Mouse (Mus musculus) telencephalon, adult 2 months (tissue): Measurements from ENCODE around the gene Ces1a.

Source experiments
- DNase-seq: peaks from one replicate; pipeline ENCODE4 v3.0.0-alpha.2; 2011; ENCODE audit warnings: low read depth, low spot score

Gene Ces1a

GRCm38 (mm10) chr8:93048092-93048491, at the start of gene Ces1a:
TSS of gene Ces1a (minus strand) at chr8:93048192.
- no peak for DNase-seq

DNA sequence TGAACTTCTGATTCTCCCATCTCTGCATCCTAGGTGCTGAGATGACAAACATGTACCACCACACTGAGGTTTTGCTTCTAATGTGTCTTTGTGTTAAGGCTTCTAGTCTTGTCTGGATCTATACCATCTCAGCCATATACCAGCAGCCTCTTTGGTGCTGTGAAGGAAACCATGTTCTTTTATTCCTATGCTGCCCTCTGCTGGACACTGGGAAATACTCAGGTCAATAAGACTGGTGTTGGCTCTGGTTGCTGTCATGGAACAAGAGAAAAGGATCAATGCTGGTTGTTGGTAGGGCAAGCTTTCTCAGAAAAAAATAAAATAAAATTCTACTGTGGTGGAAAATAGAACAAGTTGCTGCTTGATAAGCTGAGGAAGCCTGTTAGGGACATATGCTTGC, 47.4 kb upstream of the Ces1a start:
- peak; percentile 12 for DNase-seq

DNA sequence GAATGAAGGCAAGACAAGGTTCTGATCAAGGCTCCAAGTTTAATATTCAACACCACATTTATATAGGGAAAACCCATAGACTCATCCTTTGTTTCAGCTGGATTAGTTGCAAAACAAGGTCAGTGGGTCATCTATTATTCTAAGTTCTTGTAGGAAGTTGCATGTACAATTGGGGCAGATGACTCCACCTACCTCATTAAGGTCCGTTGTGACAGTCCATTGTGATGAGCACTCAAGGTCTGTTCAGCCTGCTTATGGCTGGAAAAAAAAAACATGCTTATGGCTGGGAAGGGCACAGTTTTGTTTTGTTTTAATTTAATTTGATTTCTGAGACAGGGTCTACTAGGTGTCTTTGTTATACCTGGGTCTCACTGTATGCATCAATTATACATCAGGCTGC, 43.3 kb upstream of the Ces1a start:
- DNase-seq: no peak

GRCm38 (mm10) chr8:93088686-93089122, 40.7 kb upstream of the Ces1a start:
- DNase-seq: no peak

GRCm38 (mm10) chr8:93088193-93088592, 40.2 kb upstream of the Ces1a start:
- DNase-seq: no peak

- no peak for DNase-seq
These were observed 31.9 kb upstream of the Ces1a start, which contains the start of gene Ces1b for GRCm38 (mm10) chr8:93079887-93080286. TSS of gene Ces1b (minus strand) at chr8:93080017.

- no peak for DNase-seq
These were observed 27.3 kb upstream of the Ces1a start for GRCm38 (mm10) chr8:93075251-93075650.

GRCm38 (mm10) chr8:93063416-93064117, 15.6 kb upstream of the Ces1a start:
- no peak for DNase-seq

DNA sequence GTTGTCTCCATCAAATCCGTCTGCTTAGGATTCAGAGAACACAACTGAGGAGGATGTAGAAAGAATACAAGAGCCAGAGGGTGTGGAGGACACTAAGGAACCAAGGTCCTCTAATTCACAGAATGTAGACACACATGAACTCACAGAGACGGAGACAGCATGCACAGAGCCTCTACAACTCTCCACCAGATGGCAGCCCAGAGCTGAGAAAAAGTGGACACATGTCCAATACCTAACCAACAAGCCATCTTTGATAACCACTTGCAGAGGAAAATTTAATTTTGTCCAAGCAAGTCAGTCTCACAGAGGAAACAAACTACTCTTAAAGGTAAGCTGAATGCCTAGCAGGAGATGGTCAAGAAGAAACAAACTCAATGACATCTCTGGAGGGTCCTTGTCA, 11.2 kb upstream of the Ces1a start:
- DNase-seq: peak; percentile 24

GRCm38 (mm10) chr8:93055238-93055637, 7.2 kb upstream of the Ces1a start:
- no peak for DNase-seq

GRCm38 (mm10) chr8:93048510-93049416, 771 bp upstream of the Ces1a start:
- peak; percentile 69 for DNase-seq

DNA sequence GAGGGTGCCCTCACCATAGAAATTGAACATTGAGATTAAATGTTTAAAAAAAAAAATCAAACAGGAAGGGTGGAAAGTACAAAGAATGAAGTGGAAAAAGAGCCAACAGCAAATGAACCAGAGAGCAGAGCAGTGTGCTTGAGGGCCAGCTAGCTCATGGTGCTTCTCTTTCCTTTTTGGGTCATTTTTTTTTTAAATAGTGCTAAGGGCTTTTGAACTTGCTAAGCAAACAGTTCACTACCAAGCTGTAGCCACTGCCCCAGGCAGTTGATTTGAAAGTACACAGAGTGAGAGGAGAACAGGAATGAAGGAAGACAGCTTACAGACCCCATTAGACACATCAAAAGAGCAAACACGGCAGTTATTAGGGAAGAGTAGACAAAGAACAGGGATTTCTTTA, 4.9 kb downstream of the Ces1a start:
- DNase-seq: no peak

GRCm38 (mm10) chr8:93040776-93041567, 7.0 kb downstream of the Ces1a start:
- no peak for DNase-seq

DNA sequence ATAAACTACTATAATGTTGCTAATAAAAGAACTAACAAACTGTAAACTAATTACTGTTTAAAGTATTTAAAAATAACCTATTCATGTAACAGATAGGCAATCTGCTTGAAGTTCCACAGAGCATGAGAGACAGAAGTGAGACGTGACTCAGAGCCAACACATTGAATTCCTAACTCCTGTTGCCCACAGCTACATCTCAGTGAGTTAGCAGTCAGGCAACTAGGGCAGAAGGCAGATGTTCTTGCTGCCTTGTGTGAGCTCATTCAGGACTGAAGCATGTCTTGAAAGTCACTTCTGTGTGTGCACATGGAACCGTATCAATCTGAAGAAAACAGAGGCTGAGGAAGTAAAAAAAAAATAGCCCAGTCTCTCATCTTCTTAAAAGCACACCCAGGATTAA, 7.7 kb downstream of the Ces1a start:
- peak; percentile 62 for DNase-seq

GRCm38 (mm10) chr8:93038831-93039230, 9.2 kb downstream of the Ces1a start:
- no peak for DNase-seq

DNA sequence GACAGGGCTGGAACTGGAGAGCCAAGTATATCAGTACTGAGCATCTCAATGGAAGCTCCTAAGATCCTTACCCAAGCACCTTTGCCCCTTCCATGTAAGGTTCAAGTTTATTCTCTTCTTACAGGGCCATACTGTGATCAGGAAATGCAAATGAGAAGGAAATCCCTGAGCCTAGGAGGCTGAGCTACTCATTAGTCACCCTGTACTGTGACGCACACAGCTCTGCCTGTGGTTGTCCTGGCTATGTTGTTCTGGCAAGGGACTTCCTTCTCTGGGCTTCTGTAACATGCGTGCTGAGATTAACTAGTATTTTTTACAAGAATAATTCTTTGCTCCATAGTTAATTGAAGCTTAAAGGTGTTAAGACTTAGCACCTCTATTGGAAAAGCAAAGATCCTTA, 17.3 kb downstream of the Ces1a start:
- no peak for DNase-seq

- no peak for DNase-seq
These were observed 26.3 kb downstream of the Ces1a start for GRCm38 (mm10) chr8:93021738-93022137.

- no peak for DNase-seq
These were observed 33.7 kb downstream of the Ces1a start for GRCm38 (mm10) chr8:93014300-93014699.

- DNase-seq: no peak
These were observed 35.8 kb downstream of the Ces1a start for GRCm38 (mm10) chr8:93012226-93012625.

GRCm38 (mm10) chr8:93011439-93011838, 36.6 kb downstream of the Ces1a start:
- no peak for DNase-seq

DNA sequence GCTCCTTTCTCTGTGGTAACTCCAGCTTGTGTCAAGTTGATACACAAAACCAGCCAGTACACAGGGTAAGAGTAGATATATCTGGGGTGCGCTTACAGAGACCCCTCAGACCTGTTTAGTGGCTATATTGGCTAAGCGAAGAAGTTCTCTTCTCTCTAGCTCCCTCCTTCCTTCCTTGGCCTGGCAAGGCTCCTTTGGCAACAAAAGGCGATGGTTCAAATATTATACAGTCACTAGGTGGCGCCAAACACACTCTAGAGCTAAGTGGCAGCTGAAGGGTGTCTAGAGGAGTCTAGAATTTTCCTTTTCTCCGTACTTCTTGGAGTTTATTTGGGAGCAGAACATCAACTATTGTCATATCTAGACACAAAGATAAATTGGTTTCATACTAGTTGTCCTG, 37.7 kb downstream of the Ces1a start:
- DNase-seq: no peak

DNA sequence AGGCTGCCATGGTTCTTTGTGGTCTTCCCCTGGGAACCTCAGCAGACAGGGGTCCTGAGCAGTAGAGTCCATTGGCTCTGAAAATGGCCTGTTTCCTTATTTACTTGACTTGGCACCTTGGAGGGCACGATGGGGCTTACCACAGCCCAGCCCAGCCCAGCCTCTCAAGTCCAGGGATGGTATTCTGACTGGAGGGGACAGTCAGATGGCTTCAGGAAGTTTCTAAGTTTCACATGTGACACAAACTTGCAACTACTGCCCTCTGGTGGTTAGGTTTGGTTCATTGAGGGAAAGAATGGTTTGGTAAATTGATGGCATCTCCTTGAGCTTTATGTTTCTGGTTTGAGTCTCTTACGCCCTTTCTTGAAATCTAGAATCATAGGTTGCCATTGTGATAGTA, 49.4 kb downstream of the Ces1a start:
- DNase-seq: no peak
